Mouse (Mus musculus): ENCODE data around the gene Sox1. TPM values are rescaled to one million over a fixed set of nuclear protein-coding genes. Genes with fewer than 3 reads are reported as not detected.

Sox1 gene
- polyA plus RNA-seq (2015; fragmentation: Nextera tagmentation; extraction: Ambion mirVana): not detected in 2 replicates

DNA sequence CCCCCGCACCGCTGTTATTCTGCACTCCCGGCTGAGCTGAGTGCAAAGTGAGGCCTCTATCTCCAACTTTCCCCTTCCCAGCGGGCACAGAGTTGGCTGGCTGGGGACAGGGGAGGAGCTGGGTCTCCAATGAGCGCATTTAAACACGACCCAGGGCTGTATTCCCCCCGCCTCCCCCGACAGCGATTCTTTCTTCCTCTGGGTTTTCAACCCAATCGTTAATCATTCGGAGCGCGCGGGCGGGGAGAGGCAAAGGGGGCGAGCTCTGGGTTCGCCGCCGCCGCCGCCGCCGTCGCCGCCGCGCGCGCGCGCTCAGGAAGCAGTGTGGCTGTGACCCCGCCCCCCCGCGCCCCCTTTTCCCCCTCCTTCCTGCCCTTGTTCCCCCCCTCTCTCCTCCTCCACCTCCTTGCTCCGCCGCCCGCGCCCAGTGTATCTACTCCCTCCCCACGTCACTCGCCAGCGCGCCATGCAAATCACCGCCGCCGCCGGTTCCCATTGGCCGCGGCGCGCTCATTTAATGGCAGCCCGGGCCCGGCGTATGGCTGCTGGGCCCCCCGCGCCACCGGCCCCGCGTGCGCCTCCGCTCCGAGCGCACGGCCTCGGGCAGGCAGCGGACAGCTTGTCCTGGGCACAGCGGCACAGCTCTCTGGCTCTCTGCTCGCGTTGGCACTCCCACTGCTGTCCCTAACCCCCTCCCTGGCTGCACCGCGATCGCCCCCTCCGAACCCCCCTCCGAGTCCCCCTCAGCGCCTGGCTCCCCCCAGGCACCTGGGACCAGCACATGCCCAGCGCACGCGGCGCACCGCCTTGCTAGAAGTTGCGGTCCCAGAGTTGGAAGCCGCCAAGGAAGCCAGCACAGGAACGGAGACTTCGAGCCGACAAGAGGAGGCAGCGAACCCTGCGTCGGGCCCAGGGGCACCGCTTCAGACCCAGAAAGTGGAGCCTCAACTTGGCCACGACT, at the start of gene Sox1:
Gene Sox1 (plus strand): TSS at position 225 of the 961 bp plus-strand sequence.

Other genes with a start within 250 kb of the Sox1 start
- gene A230072I06Rik, start 116.5 kb upstream of the Sox1 start, polyA plus RNA-seq (2015; fragmentation: Nextera tagmentation; extraction: Ambion mirVana): not detected in 2 replicates
- gene Spaca7, start 177.7 kb downstream of the Sox1 start, polyA plus RNA-seq (2015; fragmentation: Nextera tagmentation; extraction: Ambion mirVana): not detected in 2 replicates